In the genomic region with DNA sequence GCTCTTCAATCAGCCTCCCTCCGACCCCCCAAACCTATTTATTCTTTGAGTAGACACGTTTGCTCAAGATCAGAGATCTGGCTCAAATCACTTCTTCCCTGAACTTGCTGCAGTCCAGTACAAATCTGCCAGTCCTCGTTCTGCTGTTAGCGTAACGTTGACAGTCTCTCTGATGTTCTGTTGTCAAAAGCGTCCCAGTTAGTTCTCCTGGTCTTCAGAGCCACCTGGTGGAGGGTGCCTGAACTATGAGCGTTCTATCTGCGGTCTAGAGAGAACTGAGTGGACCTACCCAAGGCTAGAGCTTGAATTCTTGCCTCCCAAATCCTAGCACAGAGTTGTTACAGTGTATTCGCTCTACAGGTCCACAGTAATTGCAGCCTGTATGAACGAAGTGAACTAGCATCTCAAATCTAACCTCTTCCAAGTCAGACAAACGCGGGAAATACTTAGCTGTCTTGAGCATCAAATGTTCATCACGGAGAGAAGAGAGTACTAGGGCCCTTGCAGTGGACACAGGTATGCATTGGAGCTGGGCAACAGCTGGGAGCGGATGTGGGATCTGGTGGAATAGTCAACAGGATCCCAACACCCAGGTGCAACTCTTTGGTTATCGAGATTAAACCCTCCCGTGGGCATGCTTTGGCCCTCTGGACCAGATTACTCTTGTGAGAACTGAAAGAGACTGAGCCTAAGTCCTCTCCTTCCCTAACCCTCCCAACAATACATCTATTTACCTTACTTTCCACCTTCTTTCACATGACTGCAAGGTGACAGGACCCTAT, we compare ENCODE assay signal across 8 mouse cellular contexts. TPM values are rescaled to one million over a fixed set of nuclear protein-coding genes. Genes with fewer than 3 reads are reported as not detected.
DNase-seq lines count a peak whose midpoint lies in the region; ATAC-seq lines count a peak whose summit lies in the region.

No protein-coding gene starts in this region.

- peak overlapping the region; percentile 76 for H3K9ac ChIP-seq in hindbrain, embryonic 13.5 days

- H3K4me2 ChIP-seq in hindbrain, embryonic 13.5 days: peak overlapping the region; percentile 92

- WGBS in hindbrain, embryonic 13.5 days: 33% methylated on average over 16 of the region's 16 CpGs

- H3K9me3 ChIP-seq in hindbrain, embryonic 13.5 days: no peaks in the 10 kb centered on the region

- H3K4me3 ChIP-seq in hindbrain, embryonic 13.5 days: peak overlapping the region; percentile 54

- no peak overlapping the region for H3K27ac ChIP-seq in hindbrain, embryonic 13.5 days

- peaks cover 7% of the 10 kb centered on the region for H3K4me1 ChIP-seq in hindbrain, embryonic 13.5 days (replicated peaks)

- peak; percentile 87 for DNase-seq in ZHBTc4 (ENCODE audit: low read depth, low spot score)
- DNase-seq in cerebellum, postnatal 25 days: peak; percentile 83 to 89
- peak; percentile 79 to 89 for DNase-seq in frontal cortex, postnatal 25 days (ENCODE audit: low spot score in 2 of 2)
- peak; percentile 67 to 84 for DNase-seq in layer of hippocampus, postnatal 25 days (ENCODE audit: extremely low spot score in 1 of 2, low spot score in 1 of 2)
- peak; percentile 90 for DNase-seq in lung, postnatal 25 days (ENCODE audit: low spot score)
- DNase-seq in retina, postnatal 1 day: peak; percentile 90
- peak; percentile 89 for DNase-seq in thymus, postnatal 4 days

- H3K36me3 ChIP-seq in hindbrain, embryonic 13.5 days: peaks cover 1% of the 10 kb centered on the region

- ATAC-seq in hindbrain, embryonic 13.5 days (ENCODE audit: low FRiP score): peak; percentile 84

- H3K27me3 ChIP-seq in hindbrain, embryonic 13.5 days: peaks cover 30% of the 10 kb centered on the region

RNA-seq across cellular contexts. Expression of a gene that starts 0.7 kb away (rescaled TPM):
- polyA plus RNA-seq in hindbrain, embryonic 13.5 days (2015; fragmentation: Nextera tagmentation; extraction: Ambion mirVana): 2.3 and 2.6 TPM in 2 replicates
- total RNA-seq in layer of hippocampus, postnatal 25 days (2021): 1 to 10 TPM; 2.6 to 4.9 TPM

RNA-seq across cellular contexts. Expression of a gene that starts 44.8 kb away (rescaled TPM):
- polyA plus RNA-seq in hindbrain, embryonic 13.5 days (2015; fragmentation: Nextera tagmentation; extraction: Ambion mirVana): 29.5 and 32.9 TPM in 2 replicates
- 10 to 100 TPM; 36.4 to 51.1 TPM for total RNA-seq in layer of hippocampus, postnatal 25 days (2021)
